Mouse (Mus musculus) CH12.LX (cell line): ENCODE results near the gene Rad23a. TPM values are rescaled to one million over a fixed set of nuclear protein-coding genes. Genes with fewer than 3 reads are reported as not detected.

Experiments used
- DNase-seq: peaks from one replicate; pipeline ENCODE4 v3.0.0-alpha.2; 2013; ENCODE audit errors: extremely low read depth
- H3K27ac ChIP-seq: 2 replicates; pipeline ENCODE4 v1.5.1; 2012; ENCODE audit warnings: low read depth, mild to moderate bottlenecking, control low read depth, moderate library complexity; ENCODE audit not compliant: insufficient read depth
- H3K27me3 ChIP-seq: replicated peaks from 2 replicates; pipeline ENCODE3; 2012; ENCODE audit warnings: inconsistent platforms
- H3K36me3 ChIP-seq, 2 experiments: replicated peaks in 1 of 2; 2 replicates each; pipeline versions ENCODE3 to v1.6.1; 2012; ENCODE audit warnings: inconsistent platforms in 1 of 2, low read length in 1 of 2, mild to moderate bottlenecking in 1 of 2, mixed read lengths in 1 of 2, moderate library complexity in 1 of 2; ENCODE audit not compliant: control insufficient read depth in 1 of 2, insufficient read depth in 1 of 2
- H3K4me1 ChIP-seq, 2 experiments: 2 replicates each; pipeline ENCODE4 v1.6.1; 2012; ENCODE audit warnings: inconsistent platforms in 1 of 2, moderate library complexity in 1 of 2; ENCODE audit not compliant: insufficient read depth in 2 of 2, control insufficient read depth in 1 of 2
- H3K4me2 ChIP-seq: 2 replicates; pipeline ENCODE4 v1.6.1; 2012; ENCODE audit warnings: low read depth, mild to moderate bottlenecking, control low read depth; ENCODE audit not compliant: poor library complexity, insufficient read depth, severe bottlenecking
- H3K4me3 ChIP-seq, 3 experiments: fragments of 150-350 bp in 1 of 3; sonication (generic) in 1 of 3; replicated peaks in 1 of 3; 2 replicates each; pipeline versions ENCODE3 to v1.5.1; 2011 to 2012; ENCODE audit warnings: low read depth in 2 of 3, low read length in 2 of 3, mild to moderate bottlenecking in 2 of 3, moderate library complexity in 2 of 3, control low read depth in 1 of 3, improper control_type of control experiment in 1 of 3, inconsistent platforms in 1 of 3, mixed read lengths in 1 of 3; ENCODE audit not compliant: poor library complexity in 1 of 3
- H3K79me2 ChIP-seq: replicated peaks from 2 replicates; pipeline ENCODE4 v1.6.1; 2012; ENCODE audit warnings: mild to moderate bottlenecking, moderate library complexity; ENCODE audit not compliant: control insufficient read depth, poor library complexity, insufficient read depth, severe bottlenecking; ENCODE audit errors: extremely low read depth
- H3K9ac ChIP-seq: 2 replicates; pipeline ENCODE4 v1.6.1; 2012; ENCODE audit warnings: low read depth, mild to moderate bottlenecking, control low read depth, moderate library complexity; ENCODE audit not compliant: insufficient read depth
- H3K9me3 ChIP-seq: replicated peaks from 2 replicates; pipeline ENCODE3; 2012; ENCODE audit warnings: low read length, inconsistent platforms, mixed read lengths
- BHLHE40 ChIP-seq: IDR thresholded peaks from 2 replicates; pipeline ENCODE4 v1.6.1; 2011; ENCODE audit warnings: mild to moderate bottlenecking, low read depth, low read length, improper control_type of control experiment
- CHD1 ChIP-seq: IDR thresholded peaks from 2 replicates; pipeline ENCODE4 v1.6.1; 2012; ENCODE audit warnings: low read depth, low read length, improper control_type of control experiment, inconsistent platforms
- CHD2 ChIP-seq: IDR thresholded peaks from 2 replicates; pipeline ENCODE4 v1.6.1; 2011; ENCODE audit warnings: low read length, improper control_type of control experiment
- CTCF ChIP-seq, 2 experiments: IDR thresholded peaks in 1 of 2; conservative IDR thresholded peaks in 1 of 2; 2 replicates each; pipeline ENCODE4 v1.5.1; 2011 to 2012; ENCODE audit warnings: low read depth in 2 of 2, low read length in 2 of 2, improper control_type of control experiment in 1 of 2, inconsistent platforms in 1 of 2, mild to moderate bottlenecking in 1 of 2, moderate library complexity in 1 of 2
- E2F4 ChIP-seq: IDR thresholded peaks from 2 replicates; pipeline ENCODE4 v1.6.1; 2011; ENCODE audit warnings: low read depth, low read length, improper control_type of control experiment; ENCODE audit not compliant: insufficient replicate concordance
- ELF1 ChIP-seq: IDR thresholded peaks from 2 replicates; pipeline ENCODE4 v1.6.1; 2014; ENCODE audit warnings: low read depth, mild to moderate bottlenecking, inconsistent platforms, low read length, improper control_type of control experiment
- EP300 ChIP-seq: IDR thresholded peaks from 2 replicates; pipeline ENCODE4 v1.6.1; 2011; ENCODE audit warnings: low read length, improper control_type of control experiment
- ETS1 ChIP-seq: conservative IDR thresholded peaks from 2 replicates; pipeline ENCODE4 v1.6.1; 2012; ENCODE audit warnings: low read depth, mild to moderate bottlenecking, inconsistent platforms, low read length, improper control_type of control experiment, moderate library complexity
- GABPA ChIP-seq: IDR thresholded peaks from 2 replicates; pipeline ENCODE4 v1.6.1; 2012; ENCODE audit warnings: low read depth, low read length, improper control_type of control experiment, inconsistent platforms; ENCODE audit not compliant: insufficient replicate concordance
- HCFC1 ChIP-seq: IDR thresholded peaks from 2 replicates; pipeline ENCODE4 v1.6.1; 2012; ENCODE audit warnings: low read depth, mild to moderate bottlenecking, inconsistent platforms, low read length, improper control_type of control experiment
- IRF4 ChIP-seq: IDR thresholded peaks from 2 replicates; pipeline ENCODE4 v1.6.1; 2014; ENCODE audit warnings: low read depth, mild to moderate bottlenecking, inconsistent platforms, low read length, improper control_type of control experiment
- JUN ChIP-seq: IDR thresholded peaks from 2 replicates; pipeline ENCODE4 v1.6.1; 2011; ENCODE audit warnings: low read depth, mild to moderate bottlenecking, low read length, improper control_type of control experiment, moderate library complexity; ENCODE audit not compliant: insufficient read depth
- JUND ChIP-seq: conservative IDR thresholded peaks from 2 replicates; pipeline ENCODE4 v1.6.1; 2011; ENCODE audit warnings: low read depth, low read length, improper control_type of control experiment
- KAT2A ChIP-seq: IDR thresholded peaks from 2 replicates; pipeline ENCODE4 v1.6.1; 2012; ENCODE audit warnings: low read length, improper control_type of control experiment, inconsistent platforms; ENCODE audit not compliant: insufficient replicate concordance
- MAFK ChIP-seq: IDR thresholded peaks from 2 replicates; pipeline ENCODE4 v1.6.1; 2011; ENCODE audit warnings: low read length, improper control_type of control experiment; ENCODE audit not compliant: insufficient replicate concordance
- MAX ChIP-seq: IDR thresholded peaks from 2 replicates; pipeline ENCODE4 v1.6.1; 2011; ENCODE audit warnings: low read length, improper control_type of control experiment
- MAZ ChIP-seq: IDR thresholded peaks from 2 replicates; pipeline ENCODE4 v1.6.1; 2012; ENCODE audit warnings: low read depth, mild to moderate bottlenecking, inconsistent platforms, low read length, improper control_type of control experiment, moderate library complexity
- MEF2A ChIP-seq: IDR thresholded peaks from 2 replicates; pipeline ENCODE4 v1.6.1; 2014; ENCODE audit warnings: low read depth, mild to moderate bottlenecking, inconsistent platforms, low read length, improper control_type of control experiment, borderline replicate concordance
- MXI1 ChIP-seq: IDR thresholded peaks from 2 replicates; pipeline ENCODE4 v1.6.1; 2011; ENCODE audit warnings: mild to moderate bottlenecking, low read depth, low read length, improper control_type of control experiment
- MYC ChIP-seq: IDR thresholded peaks from 2 replicates; pipeline ENCODE4 v1.6.1; 2011; ENCODE audit warnings: low read depth, mild to moderate bottlenecking, improper control_type of control experiment, low read length
- NELFE ChIP-seq: IDR thresholded peaks from 2 replicates; pipeline ENCODE4 v1.6.1; 2011; ENCODE audit warnings: low read depth, low read length, improper control_type of control experiment
- NRF1 ChIP-seq: IDR thresholded peaks from 2 replicates; pipeline ENCODE4 v1.6.1; 2014; ENCODE audit warnings: low read depth, mild to moderate bottlenecking, inconsistent platforms, low read length, improper control_type of control experiment, moderate library complexity
- PAX5 ChIP-seq: IDR thresholded peaks from 2 replicates; pipeline ENCODE4 v1.6.1; 2012; ENCODE audit warnings: low read length, inconsistent platforms, mixed read lengths
- POLR2A ChIP-seq: IDR thresholded peaks from 2 replicates; pipeline ENCODE4 v1.6.1; 2011; ENCODE audit warnings: low read depth, mild to moderate bottlenecking, improper control_type of control experiment, low read length
- POLR2AphosphoS2 ChIP-seq: IDR thresholded peaks from 2 replicates; pipeline ENCODE4 v1.6.1; 2011; ENCODE audit warnings: low read depth, low read length, improper control_type of control experiment
- RAD21 ChIP-seq: IDR thresholded peaks from 2 replicates; pipeline ENCODE4 v1.6.1; 2011; ENCODE audit warnings: low read depth, mild to moderate bottlenecking, low read length, improper control_type of control experiment, moderate library complexity
- RCOR1 ChIP-seq: conservative IDR thresholded peaks from 2 replicates; pipeline ENCODE4 v1.6.1; 2012; ENCODE audit warnings: low read depth, mild to moderate bottlenecking, inconsistent platforms, low read length, improper control_type of control experiment
- SIN3A ChIP-seq: IDR thresholded peaks from 2 replicates; pipeline ENCODE4 v1.6.1; 2012; ENCODE audit warnings: low read length, improper control_type of control experiment, inconsistent platforms
- SMC3 ChIP-seq: IDR thresholded peaks from 2 replicates; pipeline ENCODE4 v1.6.1; 2011; ENCODE audit warnings: low read depth, low read length, improper control_type of control experiment
- TBP ChIP-seq: conservative IDR thresholded peaks from 2 replicates; pipeline ENCODE4 v1.6.1; 2011; ENCODE audit warnings: low read depth, low read length, improper control_type of control experiment
- TCF12 ChIP-seq: IDR thresholded peaks from 2 replicates; pipeline ENCODE4 v1.6.1; 2014; ENCODE audit warnings: low read depth, mild to moderate bottlenecking, inconsistent platforms, low read length, improper control_type of control experiment
- UBTF ChIP-seq: IDR thresholded peaks from 2 replicates; pipeline ENCODE4 v1.6.1; 2012; ENCODE audit warnings: low read depth, mild to moderate bottlenecking, inconsistent platforms, low read length, improper control_type of control experiment, moderate library complexity
- USF1 ChIP-seq: IDR thresholded peaks from 2 replicates; pipeline ENCODE4 v1.6.1; 2014; ENCODE audit warnings: low read depth, mild to moderate bottlenecking, inconsistent platforms, low read length, improper control_type of control experiment
- USF2 ChIP-seq: conservative IDR thresholded peaks from 2 replicates; pipeline ENCODE4 v1.6.1; 2011; ENCODE audit warnings: low read depth, low read length, improper control_type of control experiment
- ZC3H11A ChIP-seq: IDR thresholded peaks from 2 replicates; pipeline ENCODE4 v1.6.1; 2012; ENCODE audit warnings: low read depth, mild to moderate bottlenecking, inconsistent platforms, low read length, improper control_type of control experiment
- ZKSCAN1 ChIP-seq: IDR thresholded peaks from 2 replicates; pipeline ENCODE4 v1.6.1; 2012; ENCODE audit warnings: low read depth, inconsistent platforms, low read length, improper control_type of control experiment, borderline replicate concordance
- ZMIZ1 ChIP-seq: IDR thresholded peaks from 2 replicates; pipeline ENCODE4 v1.6.1; 2012; ENCODE audit warnings: low read depth, mild to moderate bottlenecking, inconsistent platforms, low read length, improper control_type of control experiment
- ZNF384 ChIP-seq: IDR thresholded peaks from 2 replicates; pipeline ENCODE4 v1.6.1; 2012; ENCODE audit warnings: low read depth, low read length, improper control_type of control experiment, inconsistent platforms
- dilution Hi-C: fragments of 300-500 bp; cut with MboI; formaldehyde crosslinking; loops from 2 replicates; pipeline ENCODE4 v1.14.3; 2020; ENCODE audit warnings: low sequenced_read_pairs; ENCODE audit not compliant: extremely low pct_unique_long_range_greater_than_20kb, extremely low pct_ligation_motif_present
- in situ Hi-C: fragments of 300-500 bp; cut with MboI; formaldehyde crosslinking; loops from 3 replicates; pipeline ENCODE4 v1.14.3; 2019; ENCODE audit warnings: low sequenced_read_pairs, low pct_ligation_motif_present, low pct_unique_long_range_greater_than_20kb, mixed read lengths
- polyA plus RNA-seq: library from polyadenylated mRNA; unstranded; fragments of >175 nt; gene quantifications from 2 replicates; pipeline ENCODE4 v1.2.1, GENCODE M21; 2012; ENCODE audit warnings: low read depth; ENCODE audit not compliant: insufficient read length
- total RNA-seq, 2 experiments: library from RNA; depleted of rRNA; stranded (reverse); fragments of 300-350 nt in 1 of 2; fragments of >200 nt in 1 of 2; gene quantifications; 2 replicates each; pipeline ENCODE4 v1.2.3; 2012 to 2014

The Rad23a gene
- total RNA-seq (2012; rRNA removed) (87.0 and 115 TPM in 2 replicates), total RNA-seq (2014; rRNA removed) (66.4 and 66.5 TPM in 2 replicates), polyA plus RNA-seq (135 and 143 TPM in 2 replicates)

DNA sequence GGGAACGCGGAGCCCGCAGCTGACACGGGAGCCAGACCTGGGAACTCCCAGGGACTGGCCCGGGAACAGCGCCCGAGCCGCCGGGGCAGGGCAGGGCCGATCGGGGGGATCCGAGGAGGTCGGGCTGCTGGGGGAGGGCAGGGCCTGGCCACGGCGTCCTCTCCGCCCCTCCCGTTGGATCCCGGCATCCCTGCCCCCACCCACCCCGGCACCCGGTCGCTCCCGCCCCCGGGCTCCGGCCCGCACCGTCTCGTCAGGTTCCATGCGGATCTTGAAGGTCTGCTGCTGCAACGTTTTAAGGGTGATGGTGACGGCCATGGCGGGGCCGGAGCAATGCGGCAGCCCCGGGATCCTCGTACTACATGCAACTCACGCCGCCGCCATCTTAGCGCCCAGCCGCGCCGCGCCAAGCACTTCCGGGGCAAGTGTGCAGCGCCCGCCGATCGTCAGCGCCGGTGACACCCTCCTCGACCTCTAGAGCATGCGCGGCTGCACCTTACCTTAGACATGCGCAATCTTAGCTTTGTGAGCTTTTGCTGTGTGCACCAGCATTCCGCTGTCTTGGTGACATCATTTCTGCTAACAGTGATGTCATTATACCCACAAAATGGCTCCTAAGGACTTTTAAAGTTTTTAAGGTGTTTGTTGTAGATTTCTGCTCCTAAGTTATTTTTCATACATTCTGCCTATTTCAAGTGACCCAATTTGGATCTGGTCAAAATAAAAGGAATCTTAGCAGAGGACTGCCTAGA, at the start of gene Rad23a:
Rad23a (minus strand) TSS at position 418 of the 752 bp plus-strand sequence.
- Histone ChIP-seq H3K27me3 (no peaks in the 10 kb centered on the region), H3K4me3 (peak within 1 kb of the TSS; percentile 78 to 85 (median 83)), H3K36me3 (peaks cover 69 to 82% of the 10 kb centered on the region in 2 experiments), H3K79me2 (peaks cover 34% of the 10 kb centered on the region), H3K27ac (peak within 1 kb of the TSS; percentile 77), H3K4me2 (peak within 1 kb of the TSS; percentile 94), H3K9ac (peak within 1 kb of the TSS; percentile 87), H3K4me1 (peaks cover 12 to 79% of the 10 kb centered on the region in 2 experiments), H3K9me3 (no peaks in the 10 kb centered on the region)
- in situ Hi-C loops (no loop called here), dilution Hi-C loops (no loop called here)
- peak; percentile 97 for DNase-seq
- TF ChIP-seq USF2 = no peak; the same call in 1 of the 2 replicates
- peak; percentile 79 for TF ChIP-seq BHLHE40
- TF ChIP-seq ZNF384 = no peak
- TF ChIP-seq POLR2A = peak; percentile 84
- TF ChIP-seq ZMIZ1 = peak; percentile 95
- peak; percentile 54 for TF ChIP-seq MEF2A
- peak; percentile 60; the same call in 1 of the 2 replicates for TF ChIP-seq RCOR1
- peak; percentile 82 for TF ChIP-seq MAX
- no peak for TF ChIP-seq UBTF
- peak; percentile 99 for TF ChIP-seq POLR2AphosphoS2
- no peak; the same call in 1 of the 2 replicates for TF ChIP-seq USF1
- peak; percentile 50; the same call in 1 of the 2 replicates for TF ChIP-seq MAFK
- TF ChIP-seq PAX5 = no peak
- TF ChIP-seq GABPA = peak; percentile 97
- TF ChIP-seq JUN = peak; percentile 83
- 0 out of 2 replicates have a peak, but pooled peaks have one; percentile 8 for TF ChIP-seq CHD1
- TF ChIP-seq KAT2A = peak; percentile 88; the same call in 1 of the 2 replicates
- peak; percentile 95 for TF ChIP-seq CHD2
- no peak for TF ChIP-seq CTCF (conservative IDR thresholded peaks at IDR 0.05 in 1 of 2, IDR thresholded peaks at IDR 0.05 in 1 of 2; ENCODE audit: low read depth in 2 of 2, low read length in 2 of 2)
- TF ChIP-seq NRF1 = peak; percentile 99
- TF ChIP-seq ZKSCAN1 = no peak
- no peak for TF ChIP-seq EP300
- no peak for TF ChIP-seq RAD21
- peak; percentile 87 for TF ChIP-seq NELFE
- TF ChIP-seq TCF12 = peak; percentile 96
- peak; percentile 75 for TF ChIP-seq MYC
- TF ChIP-seq JUND = peak; percentile 81
- peak; percentile 81 for TF ChIP-seq MXI1
- TF ChIP-seq ETS1 = peak; percentile 74
- TF ChIP-seq MAZ = peak; percentile 92
- no peak for TF ChIP-seq ZC3H11A
- TF ChIP-seq SIN3A = peak; percentile 84
- TF ChIP-seq SMC3 = no peak
- TF ChIP-seq IRF4 = peak; percentile 36; the same call in 1 of the 2 replicates
- TF ChIP-seq ELF1 = peak; percentile 86
- TF ChIP-seq E2F4 = peak; percentile 68; the same call in 1 of the 2 replicates
- peak; percentile 91 for TF ChIP-seq HCFC1
- 0 out of 2 replicates have a peak, but pooled peaks have one; percentile 11 for TF ChIP-seq TBP
